Mouse (Mus musculus) heart, postnatal 0 days (tissue): ENCODE measurements at regions not wholly inside any gene's neighbourhood (a gene's known extent, or its start where the extent isn't known, plus 50 kb on each side); places are given as distances from the start of the nearest gene placed in this dataset.

Source experiments
- CTCF ChIP-seq: IDR thresholded peaks from 2 replicates; pipeline ENCODE4 v1.5.1; 2016; ENCODE audit warnings: antibody characterized with exemption, control low read depth, low read depth
- EP300 ChIP-seq: IDR thresholded peaks from 2 replicates; pipeline ENCODE4 v1.6.1; 2016; ENCODE audit warnings: antibody characterized with exemption, low read depth

DNA sequence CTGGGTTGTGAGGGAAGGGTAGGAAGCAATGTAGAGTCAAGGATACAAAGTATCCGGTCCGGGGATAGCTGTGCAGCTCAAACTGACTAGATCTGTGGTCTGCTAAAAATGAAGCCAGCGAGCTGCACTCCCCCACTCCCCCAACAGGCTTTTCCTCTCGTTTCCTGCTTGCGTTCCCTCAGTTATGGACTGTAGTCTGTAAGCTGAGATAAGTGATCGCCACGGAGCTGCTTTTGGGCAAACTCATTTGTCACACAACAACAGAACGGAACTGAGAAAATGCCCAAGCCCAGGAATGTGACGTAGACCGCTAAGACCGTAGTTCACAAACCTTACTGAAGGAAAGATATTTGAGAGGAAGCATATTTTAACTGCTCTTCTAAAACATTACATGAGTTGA is 276.1 kb downstream of the Rbm26 start:
- TF ChIP-seq EP300 (no peak), CTCF (no peak)
